Mouse (Mus musculus) limb, embryonic 12.5 days (tissue): ENCODE results near the gene Hba-x. TPM values are rescaled to one million over a fixed set of nuclear protein-coding genes. Genes with fewer than 3 reads are reported as not detected.

Experiments
- ATAC-seq: fragments of 200-750 bp; cut with Nextera tagmentation; 2 replicates; pipeline ENCODE4 v1.8.0; 2017; ENCODE audit warnings: low read depth, moderate TSS enrichment; ENCODE audit not compliant: insufficient number of reproducible peaks, insufficient read depth, low FRiP score, low TSS enrichment
- H3K27ac ChIP-seq: fragments of 300-500 bp; sonication (generic); 2 replicates; pipeline ENCODE4 v1.5.1; 2016; ENCODE audit warnings: mild to moderate bottlenecking, moderate library complexity
- H3K27me3 ChIP-seq: fragments of 300-500 bp; sonication (generic); 2 replicates; pipeline ENCODE4 v1.6.1; 2016; ENCODE audit warnings: mild to moderate bottlenecking, moderate library complexity
- H3K36me3 ChIP-seq: fragments of 300-500 bp; sonication (generic); 2 replicates; pipeline ENCODE4 v1.6.1; 2016; ENCODE audit warnings: mild to moderate bottlenecking, moderate library complexity
- H3K4me1 ChIP-seq: fragments of 300-500 bp; sonication (generic); replicated peaks from 2 replicates; pipeline ENCODE4 v1.6.1; 2016
- H3K4me2 ChIP-seq: fragments of 300-500 bp; sonication (generic); 2 replicates; pipeline ENCODE4 v1.6.1; 2016; ENCODE audit warnings: mild to moderate bottlenecking, moderate library complexity
- H3K4me3 ChIP-seq: fragments of 300-500 bp; sonication (generic); replicated peaks from 2 replicates; pipeline ENCODE4 v1.5.1; 2016; ENCODE audit warnings: mild to moderate bottlenecking
- H3K9ac ChIP-seq: fragments of 300-500 bp; sonication (generic); replicated peaks from 2 replicates; pipeline ENCODE4 v1.6.1; 2016; ENCODE audit warnings: mild to moderate bottlenecking, moderate library complexity
- H3K9me3 ChIP-seq: fragments of 300-500 bp; sonication (generic); 2 replicates; pipeline ENCODE4 v1.6.1; 2016; ENCODE audit warnings: mild to moderate bottlenecking, moderate library complexity
- WGBS: fragments of 180-500 bp; shearing (Covaris S2); methylation state at CpG from one replicate; pipeline ENCODE4 v1.1.7; 2016; 5-methylcytosine and 5-hydroxymethylcytosine counted together
- polyA plus RNA-seq: library from polyadenylated mRNA; unstranded; fragments of >200 nt; fragmentation: Nextera tagmentation; extraction: Ambion mirVana; gene quantifications from 2 replicates; pipeline ENCODE4 v1.2.1, GENCODE M21; 2016

Hba-x gene
- polyA plus RNA-seq, result 1,526 and 1,620 TPM in 2 replicates

- Histone ChIP-seq H3K4me2 (no peak within 1 kb of the TSS), H3K9ac (no peak within 1 kb of the TSS), H3K27ac (no peak within 1 kb of the TSS), H3K9me3 (no peaks in the 10 kb centered on the region), H3K4me1 (no peaks in the 10 kb centered on the region), H3K36me3 (no peaks in the 10 kb centered on the region), H3K27me3 (peaks cover 31% of the 10 kb centered on the region), H3K4me3 (no peak within 1 kb of the TSS)
- 78% methylated on average over 3 of the region's 3 CpGs for WGBS
- no peak for ATAC-seq
These were observed at the start of gene Hba-x for GRCm38 (mm10) chr11:32276347-32276746. Gene Hba-x, plus strand, starts transcription at chr11:32276400.

- Histone ChIP-seq H3K4me3 (peak overlapping the region; percentile 65), H3K27me3 (peaks cover 9% of the 10 kb centered on the region), H3K9ac (peak overlapping the region; percentile 80), H3K4me2 (peak overlapping the region; percentile 74), H3K27ac (peak overlapping the region; percentile 90; the same call in 1 of the 2 replicates), H3K9me3 (no peaks in the 10 kb centered on the region), H3K36me3 (peaks cover 41% of the 10 kb centered on the region), H3K4me1 (peaks cover 41% of the 10 kb centered on the region)
- WGBS, result 53% methylated on average over 1 of the region's 1 CpGs
- ATAC-seq, result no peak
These were observed 49.2 kb upstream of the Hba-x start for GRCm38 (mm10) chr11:32227041-32227440.

GRCm38 (mm10) chr11:32227555-32227954, 48.6 kb upstream of the Hba-x start:
- Histone ChIP-seq H3K4me2 (peak overlapping the region; percentile 74; the same call in 1 of the 2 replicates), H3K4me1 (peaks cover 36% of the 10 kb centered on the region), H3K4me3 (no peak overlapping the region), H3K27ac (no peak overlapping the region), H3K9ac (0 out of 2 replicates have a peak overlapping the region, but pooled peaks have one; percentile 80), H3K36me3 (peaks cover 46% of the 10 kb centered on the region), H3K9me3 (no peaks in the 10 kb centered on the region), H3K27me3 (peaks cover 9% of the 10 kb centered on the region)
- 89% methylated on average over 9 of the region's 9 CpGs for WGBS
- ATAC-seq, result no peak

GRCm38 (mm10) chr11:32228292-32228845, 47.8 kb upstream of the Hba-x start:
- Histone ChIP-seq H3K9me3 (no peaks in the 10 kb centered on the region), H3K4me3 (no peak overlapping the region), H3K4me2 (no peak overlapping the region), H3K4me1 (peaks cover 30% of the 10 kb centered on the region), H3K27ac (no peak overlapping the region), H3K36me3 (peaks cover 54% of the 10 kb centered on the region), H3K27me3 (peaks cover 4% of the 10 kb centered on the region; the same call in 1 of the 2 replicates), H3K9ac (0 out of 2 replicates have a peak overlapping the region, but pooled peaks have one; percentile 3)
- 92% methylated on average over 3 of the region's 3 CpGs for WGBS
- no peak for ATAC-seq

GRCm38 (mm10) chr11:32230220-32230619, 46.0 kb upstream of the Hba-x start:
- Histone ChIP-seq H3K27ac (no peak overlapping the region), H3K9ac (no peak overlapping the region), H3K4me1 (peaks cover 20% of the 10 kb centered on the region), H3K27me3 (no peaks in the 10 kb centered on the region), H3K4me2 (no peak overlapping the region), H3K36me3 (peaks cover 73% of the 10 kb centered on the region), H3K4me3 (no peak overlapping the region), H3K9me3 (no peaks in the 10 kb centered on the region)
- no peak for ATAC-seq
- WGBS, result 84% methylated on average over 4 of the region's 4 CpGs

- Histone ChIP-seq H3K27ac (no peak overlapping the region), H3K9me3 (no peaks in the 10 kb centered on the region), H3K4me1 (peaks cover 11% of the 10 kb centered on the region), H3K27me3 (no peaks in the 10 kb centered on the region), H3K4me3 (no peak overlapping the region), H3K36me3 (peaks cover 80% of the 10 kb centered on the region), H3K4me2 (no peak overlapping the region), H3K9ac (no peak overlapping the region)
- no peak for ATAC-seq
- WGBS, result 80% methylated on average over 2 of the region's 2 CpGs
These were observed 45.1 kb upstream of the Hba-x start for GRCm38 (mm10) chr11:32231125-32231524.

- ATAC-seq, result no peak
These were observed 43.4 kb upstream of the Hba-x start for GRCm38 (mm10) chr11:32232848-32233247.

GRCm38 (mm10) chr11:32233895-32234294, 42.3 kb upstream of the Hba-x start:
- no peak for ATAC-seq
- H3K9ac ChIP-seq, result no peak overlapping the region

More at GRCm38 (mm10) chr11:32232848-32233247, 43.4 kb upstream of the Hba-x start:
- H3K9ac ChIP-seq, result no peak overlapping the region
- H3K27me3 ChIP-seq, result no peaks in the 10 kb centered on the region
- no peak overlapping the region for H3K27ac ChIP-seq
- WGBS, result 61% methylated on average over 10 of the region's 10 CpGs
- no peak overlapping the region for H3K4me2 ChIP-seq
- H3K4me3 ChIP-seq, result no peak overlapping the region
- no peaks in the 10 kb centered on the region for H3K9me3 ChIP-seq
- peaks cover 91% of the 10 kb centered on the region for H3K36me3 ChIP-seq
- H3K4me1 ChIP-seq, result no peaks in the 10 kb centered on the region

GRCm38 (mm10) chr11:32234816-32235485, 41.2 kb upstream of the Hba-x start:
- Histone ChIP-seq H3K4me3 (no peak overlapping the region), H3K9ac (no peak overlapping the region), H3K4me2 (no peak overlapping the region), H3K27ac (no peak overlapping the region), H3K9me3 (no peaks in the 10 kb centered on the region), H3K27me3 (no peaks in the 10 kb centered on the region), H3K4me1 (no peaks in the 10 kb centered on the region), H3K36me3 (peaks cover 82% of the 10 kb centered on the region)
- WGBS, result 86% methylated on average over 6 of the region's 6 CpGs
- ATAC-seq, result no peak

More at GRCm38 (mm10) chr11:32233895-32234294, 42.3 kb upstream of the Hba-x start:
- H3K9me3 ChIP-seq, result no peaks in the 10 kb centered on the region
- no peaks in the 10 kb centered on the region for H3K27me3 ChIP-seq
- H3K4me1 ChIP-seq, result no peaks in the 10 kb centered on the region
- H3K27ac ChIP-seq, result no peak overlapping the region
- WGBS, result 92% methylated on average over 3 of the region's 3 CpGs
- no peak overlapping the region for H3K4me2 ChIP-seq
- H3K36me3 ChIP-seq, result peaks cover 86% of the 10 kb centered on the region
- H3K4me3 ChIP-seq, result no peak overlapping the region

GRCm38 (mm10) chr11:32235646-32236045, 40.6 kb upstream of the Hba-x start:
- no peak overlapping the region for H3K4me2 ChIP-seq
- no peaks in the 10 kb centered on the region for H3K9me3 ChIP-seq
- H3K9ac ChIP-seq, result no peak overlapping the region
- H3K27ac ChIP-seq, result no peak overlapping the region
- WGBS, result 71% methylated on average over 3 of the region's 3 CpGs
- peaks cover 82% of the 10 kb centered on the region for H3K36me3 ChIP-seq
- no peaks in the 10 kb centered on the region for H3K27me3 ChIP-seq
- ATAC-seq, result no peak
- no peak overlapping the region for H3K4me3 ChIP-seq
- H3K4me1 ChIP-seq, result no peaks in the 10 kb centered on the region

- Histone ChIP-seq H3K27me3 (no peaks in the 10 kb centered on the region), H3K9ac (no peak overlapping the region), H3K27ac (no peak overlapping the region), H3K4me3 (no peak overlapping the region), H3K36me3 (peaks cover 82% of the 10 kb centered on the region), H3K4me1 (no peaks in the 10 kb centered on the region), H3K4me2 (no peak overlapping the region), H3K9me3 (no peaks in the 10 kb centered on the region)
- no peak for ATAC-seq
- 79% methylated on average over 2 of the region's 2 CpGs for WGBS
These were observed 40.1 kb upstream of the Hba-x start for GRCm38 (mm10) chr11:32236132-32236531.
